Mouse (Mus musculus): ENCODE results near the gene Lrfn4.

GRCm38 (mm10) chr19:4623419-4623818, 8.0 kb upstream of the Lrfn4 start:
- TF ChIP-seq CTCF (IDR thresholded peaks at IDR 0.05; ENCODE audit: low read depth) (no peak), EP300 (IDR thresholded peaks at IDR 0.05; ENCODE audit: low read depth) (no peak)

Measured in heart, postnatal 0 days (tissue).